Mouse (Mus musculus) forelimb bud, embryonic 11.5 days (tissue): ENCODE data around the gene Itga5.

Source experiments
- DNase-seq: peaks from one replicate; pipeline ENCODE4 v3.0.0-alpha.2; 2012; ENCODE audit warnings: low read depth, low spot score

The Itga5 gene

GRCm38 (mm10) chr15:103295851-103296250 lies 70.7 kb downstream of the Itga5 start:
- DNase-seq: peak; percentile 83

GRCm38 (mm10) chr15:103294649-103295048 lies 71.9 kb downstream of the Itga5 start:
- no peak for DNase-seq
